Comparison of ENCODE assay signal across 23 mouse cellular contexts in genomic region chr2:148419151-148419550, GRCm38 (mm10). TPM values are rescaled to one million over a fixed set of nuclear protein-coding genes. Genes with fewer than 3 reads are reported as not detected.
A peak's percentile ranks its signal among the peaks of the same experiment; 100 is the strongest.
DNase-seq lines count a peak whose midpoint lies in the region; ATAC-seq and TF ChIP-seq lines count a peak whose summit lies in the region.
"Had no signal": no experiment of that assay in that cellular context is flagged by ENCODE, and none has a peak within 500 bp of the region (broad histone marks: within the 10 kb centered on the region; RNA-seq: fewer than 3 reads in every experiment).

No protein-coding gene starts in this region.

- no peaks in the 10 kb centered on the region for H3K27me3 ChIP-seq in lung, embryonic 14.5 days (ENCODE audit: insufficient read depth, low read length)
- no peaks in the 10 kb centered on the region for H3K27me3 ChIP-seq in lung, embryonic 16.5 days (ENCODE audit: control insufficient read depth, insufficient read depth, low read depth, low read length)
- no peaks in the 10 kb centered on the region for H3K27me3 ChIP-seq in stomach, embryonic 14.5 days (ENCODE audit: control insufficient read depth, insufficient read depth, low read length)
- no peaks in the 10 kb centered on the region for H3K27me3 ChIP-seq in stomach, postnatal 0 days (ENCODE audit: control insufficient read depth, insufficient read depth, low read length)
- H3K27me3 ChIP-seq: embryonic facial prominence, embryonic 13.5 days; forebrain, embryonic 12.5 days had no signal

- TF ChIP-seq EP300 in stomach, postnatal 0 days (optimal IDR thresholded peaks at IDR 0.05) = no peak

- 28% methylated on average over 3 of the region's 3 CpGs for WGBS in lung, embryonic 14.5 days
- 30% methylated on average over 3 of the region's 3 CpGs for WGBS in lung, embryonic 16.5 days
- 50% methylated on average over 3 of the region's 3 CpGs for WGBS in stomach, embryonic 14.5 days
- WGBS in stomach, postnatal 0 days = 45% methylated on average over 3 of the region's 3 CpGs

- TF ChIP-seq CTCF in lung, embryonic 14.5 days (IDR thresholded peaks at IDR 0.05; ENCODE audit: low read depth) = no peak
- no peak for TF ChIP-seq CTCF in stomach, postnatal 0 days (IDR thresholded peaks at IDR 0.05; ENCODE audit: low read depth)

- no peaks in the 10 kb centered on the region for H3K9me3 ChIP-seq in lung, embryonic 14.5 days (ENCODE audit: low read depth, low read length)
- no peaks in the 10 kb centered on the region for H3K9me3 ChIP-seq in lung, embryonic 16.5 days (ENCODE audit: control insufficient read depth, low read length)
- H3K9me3 ChIP-seq in stomach, embryonic 14.5 days (ENCODE audit: control insufficient read depth, low read depth, low read length) = no peaks in the 10 kb centered on the region
- no peaks in the 10 kb centered on the region for H3K9me3 ChIP-seq in stomach, postnatal 0 days (ENCODE audit: control insufficient read depth, low read length)
- H3K9me3 ChIP-seq: embryonic facial prominence, embryonic 13.5 days; embryonic facial prominence, embryonic 15.5 days; forebrain, embryonic 10.5 days; forebrain, embryonic 12.5 days had no signal

- H3K4me1 ChIP-seq in lung, embryonic 14.5 days (ENCODE audit: insufficient read depth) = peaks cover 15% of the 10 kb centered on the region; the same call in 1 of the 2 replicates
- peaks cover 25% of the 10 kb centered on the region for H3K4me1 ChIP-seq in lung, embryonic 16.5 days (replicated peaks; ENCODE audit: control insufficient read depth, insufficient read depth, low read length)
- peaks cover 15% of the 10 kb centered on the region; the same call in 1 of the 2 replicates for H3K4me1 ChIP-seq in stomach, embryonic 14.5 days (ENCODE audit: control insufficient read depth, insufficient read depth, low read length)
- H3K4me1 ChIP-seq in stomach, postnatal 0 days (replicated peaks; ENCODE audit: control insufficient read depth, insufficient read depth) = no peaks in the 10 kb centered on the region
- H3K4me1 ChIP-seq: embryonic facial prominence, embryonic 13.5 days; forebrain, embryonic 10.5 days; forebrain, embryonic 12.5 days had no signal

- H3K4me3 ChIP-seq in lung, embryonic 14.5 days (ENCODE audit: low read depth, low read length) = no peak overlapping the region
- H3K4me3 ChIP-seq in lung, embryonic 16.5 days (ENCODE audit: low read length) = no peak overlapping the region
- H3K4me3 ChIP-seq in stomach, embryonic 14.5 days (ENCODE audit: low read depth, low read length) = no peak overlapping the region
- no peak overlapping the region for H3K4me3 ChIP-seq in stomach, postnatal 0 days (ENCODE audit: low read depth, low read length)
- H3K4me3 ChIP-seq: embryonic facial prominence, embryonic 13.5 days; embryonic facial prominence, embryonic 15.5 days; erythroblast, embryonic 14.5 days; forebrain, embryonic 10.5 days; forebrain, embryonic 12.5 days had no signal

- no peak overlapping the region for H3K9ac ChIP-seq in lung, embryonic 14.5 days
- no peak overlapping the region for H3K9ac ChIP-seq in lung, embryonic 16.5 days (ENCODE audit: low read length)
- no peak overlapping the region for H3K9ac ChIP-seq in stomach, embryonic 14.5 days (replicated peaks; ENCODE audit: low read depth, low read length)
- H3K9ac ChIP-seq in stomach, postnatal 0 days (ENCODE audit: low read length) = no peak overlapping the region
- H3K9ac ChIP-seq: embryonic facial prominence, embryonic 13.5 days; embryonic facial prominence, embryonic 15.5 days; forebrain, embryonic 12.5 days had no signal

- no peak overlapping the region for H3K4me2 ChIP-seq in lung, embryonic 14.5 days
- no peak overlapping the region for H3K4me2 ChIP-seq in lung, embryonic 16.5 days (ENCODE audit: low read depth, low read length)
- no peak overlapping the region for H3K4me2 ChIP-seq in stomach, embryonic 14.5 days (replicated peaks; ENCODE audit: low read depth, low read length)
- no peak overlapping the region for H3K4me2 ChIP-seq in stomach, postnatal 0 days (replicated peaks; ENCODE audit: low read depth)
- H3K4me2 ChIP-seq: embryonic facial prominence, embryonic 13.5 days; embryonic facial prominence, embryonic 15.5 days; forebrain, embryonic 12.5 days had no signal

- peak; percentile 68; the same call in 1 of the 2 replicates for ATAC-seq in lung, embryonic 14.5 days (ENCODE audit: insufficient read depth)
- peak; percentile 55; the same call in 1 of the 2 replicates for ATAC-seq in lung, embryonic 16.5 days (ENCODE audit: low read depth)
- no peak for ATAC-seq in stomach, embryonic 14.5 days (ENCODE audit: insufficient number of reproducible peaks, insufficient read depth, low FRiP score, low read depth)
- no peak for ATAC-seq in stomach, postnatal 0 days (ENCODE audit: low FRiP score, low TSS enrichment)
- ATAC-seq: forebrain, embryonic 14.5 days had no signal

- no peaks in the 10 kb centered on the region for H3K36me3 ChIP-seq in lung, embryonic 14.5 days (ENCODE audit: insufficient read depth)
- H3K36me3 ChIP-seq in lung, embryonic 16.5 days (ENCODE audit: control insufficient read depth, insufficient read depth, low read length) = no peaks in the 10 kb centered on the region
- no peaks in the 10 kb centered on the region for H3K36me3 ChIP-seq in stomach, embryonic 14.5 days (ENCODE audit: control insufficient read depth, insufficient read depth, low read length)
- H3K36me3 ChIP-seq in stomach, postnatal 0 days (ENCODE audit: control insufficient read depth, insufficient read depth, low read length) = no peaks in the 10 kb centered on the region
- H3K36me3 ChIP-seq: embryonic facial prominence, embryonic 13.5 days; embryonic facial prominence, embryonic 15.5 days; forebrain, embryonic 10.5 days; forebrain, embryonic 12.5 days had no signal

- peak overlapping the region; percentile 82 for H3K27ac ChIP-seq in lung, embryonic 14.5 days (ENCODE audit: low read depth)
- H3K27ac ChIP-seq in lung, embryonic 16.5 days (ENCODE audit: low read length) = peak overlapping the region; percentile 78
- 0 out of 2 replicates have a peak overlapping the region, but pooled peaks have one; percentile 27 for H3K27ac ChIP-seq in stomach, embryonic 14.5 days (ENCODE audit: low read length)
- no peak overlapping the region for H3K27ac ChIP-seq in stomach, postnatal 0 days (replicated peaks)
- H3K27ac ChIP-seq: embryonic facial prominence, embryonic 13.5 days; embryonic facial prominence, embryonic 15.5 days; forebrain, embryonic 10.5 days; forebrain, embryonic 12.5 days had no signal

- peak; percentile 51 for DNase-seq in lung, embryonic 14.5 days
- DNase-seq in lung, adult 18-20 months = no peak
- DNase-seq in lung, postnatal 10 days = no peak
- DNase-seq in stomach, postnatal 0 days (ENCODE audit: low spot score) = no peak
- DNase-seq: adrenal gland, adult 2 months; adrenal gland, postnatal 10 days; adrenal gland, postnatal 25 days; cerebellum, adult 11 months; cerebellum, adult 18-20 months; cerebellum, adult 8-10 months; cerebellum, adult 9-11 months; cerebellum, postnatal 14 days; cerebellum, postnatal 36 days; embryo, embryonic 11 days had no signal

RNA-seq across cellular contexts. Expression of gene Thbd, which starts 11.2 kb away (rescaled TPM):
- polyA plus RNA-seq in lung, embryonic 14.5 days (2014; fragmentation: Nextera tagmentation; extraction: Ambion mirVana) = 115 and 116 TPM in 2 replicates
- 100.0 and 109 TPM in 2 replicates for polyA plus RNA-seq in lung, embryonic 16.5 days (2015; fragmentation: Nextera tagmentation; extraction: Ambion mirVana)
- polyA plus RNA-seq in stomach, embryonic 14.5 days (2014; fragmentation: Nextera tagmentation; extraction: Ambion mirVana) = 25.9 and 28.5 TPM in 2 replicates
- 17.5 and 17.9 TPM in 2 replicates for polyA plus RNA-seq in stomach, postnatal 0 days (2015; fragmentation: Nextera tagmentation; extraction: Ambion mirVana)
- polyA plus RNA-seq: erythroblast, embryonic 14.5 days had no signal

RNA-seq across cellular contexts. Expression of gene Sstr4, which starts 24.0 kb away (rescaled TPM):
- 4.8 and 5.9 TPM in 2 replicates for polyA plus RNA-seq in lung, embryonic 14.5 days (2014; fragmentation: Nextera tagmentation; extraction: Ambion mirVana)
- 3.1 and 3.8 TPM in 2 replicates for polyA plus RNA-seq in lung, embryonic 16.5 days (2015; fragmentation: Nextera tagmentation; extraction: Ambion mirVana)
- polyA plus RNA-seq in stomach, embryonic 14.5 days (2014; fragmentation: Nextera tagmentation; extraction: Ambion mirVana) = 3.9 and 4.0 TPM in 2 replicates
- polyA plus RNA-seq in stomach, postnatal 0 days (2015; fragmentation: Nextera tagmentation; extraction: Ambion mirVana) = 0.31 and 0.49 TPM in 2 replicates
- polyA plus RNA-seq: C2C12; erythroblast, embryonic 14.5 days had no signal

RNA-seq across cellular contexts. Expression of gene Cd93, which starts 24.2 kb away (rescaled TPM):
- 33.7 and 34.4 TPM in 2 replicates for polyA plus RNA-seq in lung, embryonic 14.5 days (2014; fragmentation: Nextera tagmentation; extraction: Ambion mirVana)
- 38.3 and 40.2 TPM in 2 replicates for polyA plus RNA-seq in lung, embryonic 16.5 days (2015; fragmentation: Nextera tagmentation; extraction: Ambion mirVana)
- polyA plus RNA-seq in stomach, embryonic 14.5 days (2014; fragmentation: Nextera tagmentation; extraction: Ambion mirVana) = 12.8 and 13.7 TPM in 2 replicates
- 3.9 and 4.3 TPM in 2 replicates for polyA plus RNA-seq in stomach, postnatal 0 days (2015; fragmentation: Nextera tagmentation; extraction: Ambion mirVana)

Comparison
In these comparisons a context has a peak if more than half of its experiments do, and no peak if none do; other contexts are left out.
1. ATAC-seq: peak in lung, embryonic 14.5 days (single experiment) and lung, embryonic 16.5 days (single experiment); none in stomach, embryonic 14.5 days (single experiment) and stomach, postnatal 0 days (single experiment).